Mouse (Mus musculus) inflammation-experienced regulatory T-cells, adult 16 weeks (primary cell): ENCODE results near the gene Mcfd2. TPM values are rescaled to one million over a fixed set of nuclear protein-coding genes. Genes with fewer than 3 reads are reported as not detected.

Experiments
- polyA plus RNA-seq: library from polyadenylated mRNA; unstranded; fragments of 100-300 nt; shearing (Covaris generic); gene quantifications from one replicate; pipeline ENCODE4 v1.2.1, GENCODE M21; 2017

Mcfd2 gene
- 53.5 TPM for polyA plus RNA-seq

GRCm38 (mm10) chr17:87265792-87266186 lies at the start of gene Mcfd2:
Gene Mcfd2, minus strand, starts transcription at chr17:87265935.

GRCm38 (mm10) chr17:87282706-87283053 lies 16.9 kb upstream of the Mcfd2 start, which contains the start of gene Ttc7:
Gene Ttc7, plus strand, starts transcription at chr17:87282886.

Other genes with a start within 250 kb of the Mcfd2 start
- 25.7 TPM for gene Pigf, start 240.5 kb downstream of the Mcfd2 start, polyA plus RNA-seq
- gene Cript, start 240.4 kb downstream of the Mcfd2 start, polyA plus RNA-seq, result 126 TPM
- gene Socs5, start 158.3 kb downstream of the Mcfd2 start, polyA plus RNA-seq, result 6.1 TPM
- 41.0 TPM for gene Ttc7, start 17.0 kb upstream of the Mcfd2 start, polyA plus RNA-seq
- gene Stpg4, start 161.8 kb upstream of the Mcfd2 start, polyA plus RNA-seq, result not detected
- gene Calm2, start 181.0 kb upstream of the Mcfd2 start, polyA plus RNA-seq, result 638 TPM